Mouse (Mus musculus) liver, embryonic 11.5 days (tissue): ENCODE results near the gene Flywch1. TPM values are rescaled to one million over a fixed set of nuclear protein-coding genes. Genes with fewer than 3 reads are reported as not detected.
"Not testable (repeated sequence)": the region's sequence is repeated elsewhere in the genome, so short reads cannot be mapped to it uniquely, and the experiment has no call there.

ENCODE experiments used
- ATAC-seq: fragments of 200-750 bp; cut with Nextera tagmentation; replicated peaks from 2 replicates; pipeline ENCODE4 v1.8.0; 2017; ENCODE audit warnings: moderate number of reproducible peaks, mild to moderate bottlenecking, moderate TSS enrichment, moderate library complexity; ENCODE audit not compliant: low FRiP score
- DNase-seq: peaks from one replicate; pipeline ENCODE4 v3.0.0-alpha.2; 2017; ENCODE audit warnings: low spot score
- H3K27ac ChIP-seq: fragments of 300-500 bp; sonication (generic); 2 replicates; pipeline ENCODE4 v1.5.1; 2014; ENCODE audit warnings: mild to moderate bottlenecking, low read depth, low read length, control low read depth
- H3K27me3 ChIP-seq: fragments of 300-500 bp; sonication (generic); replicated peaks from 2 replicates; pipeline ENCODE4 v1.6.1; 2014; ENCODE audit warnings: low read length, mixed read lengths; ENCODE audit not compliant: control insufficient read depth, insufficient read depth
- H3K36me3 ChIP-seq: fragments of 300-500 bp; sonication (generic); 2 replicates; pipeline ENCODE4 v1.6.1; 2014; ENCODE audit warnings: mild to moderate bottlenecking, low read length, moderate library complexity, mixed read lengths; ENCODE audit not compliant: control insufficient read depth, insufficient read depth
- H3K4me1 ChIP-seq: fragments of 300-500 bp; sonication (generic); replicated peaks from 2 replicates; pipeline ENCODE4 v1.6.1; 2014; ENCODE audit warnings: low read length, mixed read lengths; ENCODE audit not compliant: control insufficient read depth, insufficient read depth
- H3K4me2 ChIP-seq: fragments of 300-500 bp; sonication (generic); 2 replicates; pipeline ENCODE4 v1.6.1; 2014; ENCODE audit warnings: mild to moderate bottlenecking, control low read depth, moderate library complexity
- H3K4me3 ChIP-seq: fragments of 300-500 bp; sonication (generic); 2 replicates; pipeline ENCODE4 v1.5.1; 2014; ENCODE audit warnings: low read depth, low read length, control low read depth
- H3K9ac ChIP-seq: fragments of 300-500 bp; sonication (generic); 2 replicates; pipeline ENCODE4 v1.6.1; 2014; ENCODE audit warnings: low read depth, low read length, control low read depth
- H3K9me3 ChIP-seq: fragments of 300-500 bp; sonication (generic); 2 replicates; pipeline ENCODE4 v1.6.1; 2016; ENCODE audit warnings: low read length, inconsistent platforms, mixed read lengths; ENCODE audit not compliant: control insufficient read depth
- WGBS: fragments of 180-500 bp; shearing (Covaris S2); extraction: QIAGEN DNeasy Blood & Tissue Kit; methylation state at CpG from one replicate; pipeline ENCODE4 v1.1.7; 2014; 5-methylcytosine and 5-hydroxymethylcytosine counted together
- polyA plus RNA-seq: library from polyadenylated mRNA; unstranded; fragments of >200 nt; fragmentation: Nextera tagmentation; extraction: Ambion mirVana; gene quantifications from 2 replicates; pipeline ENCODE4 v1.2.1, GENCODE M21; 2014

Gene Flywch1
- polyA plus RNA-seq, 1 experiment from 2014 or later: 39.1 TPM

DNA sequence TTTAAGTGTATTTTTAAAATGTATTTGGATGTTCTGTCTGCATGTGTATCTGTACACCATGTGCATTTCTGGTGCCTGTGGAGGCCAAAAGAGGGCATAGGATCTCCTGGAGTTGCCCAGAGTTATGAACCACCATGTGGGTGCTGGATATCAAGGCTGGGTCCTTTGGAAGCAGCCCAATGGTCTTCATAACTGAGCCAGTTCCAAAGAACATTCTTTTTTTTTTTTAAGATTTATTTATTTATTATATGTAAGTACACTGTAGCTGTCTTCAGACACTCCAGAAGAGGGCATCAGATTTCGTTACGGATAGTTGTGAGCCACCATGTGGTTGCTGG lies 786 bp upstream of the Flywch1 start:
- WGBS: 70% methylated on average over 2 of the region's 2 CpGs
- H3K36me3 ChIP-seq, H3K27me3 ChIP-seq, H3K9ac ChIP-seq, ATAC-seq, H3K27ac ChIP-seq, H3K9me3 ChIP-seq, H3K4me3 ChIP-seq, H3K4me1 ChIP-seq, DNase-seq, H3K4me2 ChIP-seq: not testable (repeated sequence)

DNA sequence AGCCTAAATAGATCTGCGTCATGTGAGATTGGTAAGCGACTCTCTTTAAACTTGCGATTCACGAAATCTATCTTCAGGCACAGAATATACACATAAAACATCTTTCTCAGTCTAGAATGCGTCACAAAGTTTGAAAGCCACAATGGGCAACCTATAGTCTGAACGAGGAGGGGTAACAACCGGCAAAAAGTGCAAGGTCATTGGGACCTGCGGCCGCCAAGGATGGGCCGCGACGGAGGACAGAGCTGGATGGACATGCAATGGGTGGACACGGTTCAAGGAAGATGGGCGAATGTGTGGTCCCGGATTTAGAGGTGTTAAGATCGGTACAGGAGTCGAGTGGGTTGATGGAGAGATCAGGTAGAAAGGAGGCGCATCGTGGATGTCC lies 512 bp downstream of the Flywch1 start:
- Histone ChIP-seq H3K9ac (peak overlapping the region; percentile 88), H3K4me3 (peak overlapping the region; percentile 90), H3K4me1 (peaks cover 9% of the 10 kb centered on the region), H3K9me3 (no peaks in the 10 kb centered on the region), H3K4me2 (peak overlapping the region; percentile 83), H3K36me3 (no peaks in the 10 kb centered on the region; the same call in 1 of the 2 replicates), H3K27ac (peak overlapping the region; percentile 57; the same call in 1 of the 2 replicates), H3K27me3 (no peaks in the 10 kb centered on the region)
- ATAC-seq (peak; percentile 21), DNase-seq (no peak)
- WGBS: 2% methylated on average over 19 of the region's 19 CpGs

DNA sequence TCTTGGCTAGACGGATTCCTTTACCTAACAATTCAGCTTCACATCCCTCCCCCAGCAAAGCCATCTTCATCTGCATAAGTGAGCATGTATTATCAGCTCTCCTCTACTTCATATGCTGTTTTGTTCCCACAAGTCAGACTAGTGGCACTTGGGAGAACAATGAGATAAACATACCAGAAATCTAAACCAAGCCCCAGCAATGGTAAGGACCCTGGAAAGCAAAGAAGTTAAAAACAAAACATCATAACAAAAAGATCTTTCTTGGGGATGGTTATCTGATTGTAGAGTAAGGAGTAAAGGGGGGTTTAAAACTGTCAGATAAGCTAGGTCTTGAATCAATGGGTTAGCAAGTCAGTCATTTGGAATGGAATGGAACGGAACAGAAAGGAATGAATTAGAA lies 909 bp downstream of the Flywch1 start:
- no peaks in the 10 kb centered on the region for H3K9me3 ChIP-seq
- H3K27me3 ChIP-seq: no peaks in the 10 kb centered on the region
- H3K4me3 ChIP-seq: peak overlapping the region; percentile 90
- no peaks in the 10 kb centered on the region; the same call in 1 of the 2 replicates for H3K36me3 ChIP-seq
- peaks cover 9% of the 10 kb centered on the region for H3K4me1 ChIP-seq
- DNase-seq (no peak), ATAC-seq (no peak)
- no peak overlapping the region for H3K27ac ChIP-seq
- peak overlapping the region; percentile 88 for H3K9ac ChIP-seq
- 18% methylated on average over 2 of the region's 2 CpGs for WGBS
- peak overlapping the region; percentile 83 for H3K4me2 ChIP-seq

DNA sequence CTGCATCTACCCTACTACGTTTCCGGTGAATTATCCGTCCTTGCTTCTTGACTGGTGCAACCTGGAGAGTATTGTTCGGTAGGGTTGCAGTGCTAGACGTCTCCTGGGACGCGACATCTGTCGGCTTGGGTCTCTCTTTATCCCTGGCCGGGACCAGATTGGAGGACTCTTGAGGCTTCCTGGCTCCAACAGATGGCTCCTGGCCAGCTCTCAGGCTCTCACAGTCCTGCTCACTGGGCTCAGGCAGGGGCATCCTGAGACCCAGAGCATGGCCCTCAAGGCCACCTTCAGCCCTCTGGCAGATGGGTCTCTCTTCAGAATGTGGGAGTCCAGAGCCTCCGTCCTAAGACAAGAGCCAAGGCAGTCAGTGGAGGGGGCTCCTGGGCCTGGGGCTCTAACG lies 8.4 kb downstream of the Flywch1 start:
- Histone ChIP-seq H3K4me2 (no peak overlapping the region), H3K4me3 (no peak overlapping the region), H3K27ac (no peak overlapping the region), H3K36me3 (peaks cover 11% of the 10 kb centered on the region; the same call in 1 of the 2 replicates), H3K9ac (no peak overlapping the region), H3K9me3 (no peaks in the 10 kb centered on the region), H3K27me3 (no peaks in the 10 kb centered on the region), H3K4me1 (no peaks in the 10 kb centered on the region)
- ATAC-seq (no peak), DNase-seq (no peak)
- WGBS: 92% methylated on average over 11 of the region's 11 CpGs

DNA sequence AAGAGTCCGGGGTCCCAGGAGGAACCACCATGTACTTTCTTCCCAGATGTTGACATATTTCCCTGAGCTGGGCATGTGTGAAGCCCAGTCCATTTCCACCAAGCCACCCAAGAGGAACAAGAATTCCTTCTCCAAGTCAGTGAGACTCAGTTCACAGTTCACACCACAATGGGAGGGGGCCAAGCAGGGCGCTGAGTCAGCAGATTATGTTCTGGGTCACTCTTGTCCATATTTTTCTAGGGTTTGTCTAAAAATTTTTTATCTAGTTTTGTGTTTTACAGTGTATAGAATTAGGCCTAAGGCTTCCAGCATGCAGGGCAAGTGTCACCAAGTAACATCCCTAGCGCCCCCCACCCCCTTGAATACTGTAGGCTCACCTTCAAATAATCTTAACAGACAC lies 10.2 kb downstream of the Flywch1 start:
- WGBS: 93% methylated on average over 3 of the region's 3 CpGs
- H3K9ac ChIP-seq: no peak overlapping the region
- H3K4me3 ChIP-seq: no peak overlapping the region
- no peaks in the 10 kb centered on the region for H3K4me1 ChIP-seq
- DNase-seq: no peak
- H3K4me2 ChIP-seq: no peak overlapping the region
- no peaks in the 10 kb centered on the region for H3K9me3 ChIP-seq
- peaks cover 19% of the 10 kb centered on the region; the same call in 1 of the 2 replicates for H3K36me3 ChIP-seq
- no peaks in the 10 kb centered on the region for H3K27me3 ChIP-seq
- no peak overlapping the region for H3K27ac ChIP-seq
- ATAC-seq: no peak

DNA sequence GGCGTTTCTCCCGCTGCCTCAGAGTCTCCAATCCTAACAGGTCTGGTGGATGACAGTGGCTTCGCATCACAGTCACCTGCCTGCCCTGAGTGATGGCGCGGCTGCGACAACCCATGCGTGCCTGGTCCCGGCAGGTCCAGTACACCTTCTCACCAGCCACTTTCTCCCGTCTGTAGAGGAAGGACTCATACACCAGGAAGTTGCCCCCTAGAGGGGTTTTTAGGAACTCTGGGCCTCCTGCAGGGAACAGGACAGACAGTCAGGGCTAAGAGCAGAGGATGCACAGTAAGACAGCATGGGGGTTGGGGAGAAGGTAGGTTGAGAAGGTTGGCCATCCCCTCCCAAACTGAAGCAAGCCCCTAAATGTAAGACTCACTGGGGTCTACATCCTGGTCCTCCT lies 11.2 kb downstream of the Flywch1 start:
- H3K4me1 ChIP-seq: no peaks in the 10 kb centered on the region
- no peak overlapping the region for H3K27ac ChIP-seq
- H3K4me2 ChIP-seq: no peak overlapping the region
- no peaks in the 10 kb centered on the region for H3K9me3 ChIP-seq
- H3K27me3 ChIP-seq: no peaks in the 10 kb centered on the region
- no peak for DNase-seq
- 90% methylated on average over 9 of the region's 9 CpGs for WGBS
- ATAC-seq: no peak
- peaks cover 21% of the 10 kb centered on the region; the same call in 1 of the 2 replicates for H3K36me3 ChIP-seq
- no peak overlapping the region for H3K9ac ChIP-seq
- no peak overlapping the region for H3K4me3 ChIP-seq

DNA sequence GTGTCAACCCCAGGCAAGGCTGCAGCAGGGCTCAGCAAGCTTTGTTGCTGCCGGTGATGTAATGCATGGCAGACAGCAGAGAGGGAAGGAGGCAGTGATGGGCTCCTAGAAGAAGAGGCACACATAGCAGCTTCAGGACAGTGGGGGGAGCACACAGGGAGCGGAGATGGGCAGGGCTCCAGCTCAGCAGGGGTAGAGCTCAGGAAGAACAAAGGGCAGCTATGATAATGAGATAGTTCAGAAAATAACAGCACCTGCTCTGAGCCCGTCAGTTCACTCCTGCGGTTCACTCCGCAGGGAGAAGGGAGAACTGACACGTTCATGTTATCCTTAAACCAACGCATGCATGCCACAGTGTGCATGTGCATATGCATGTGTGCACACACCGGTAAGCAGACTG lies 12.6 kb downstream of the Flywch1 start:
- 88% methylated on average over 8 of the region's 8 CpGs for WGBS
- H3K9me3 ChIP-seq: no peaks in the 10 kb centered on the region
- H3K27ac ChIP-seq: no peak overlapping the region
- H3K9ac ChIP-seq: no peak overlapping the region
- H3K4me3 ChIP-seq: no peak overlapping the region
- H3K27me3 ChIP-seq: no peaks in the 10 kb centered on the region
- H3K36me3 ChIP-seq: peaks cover 21% of the 10 kb centered on the region; the same call in 1 of the 2 replicates
- H3K4me1 ChIP-seq: no peaks in the 10 kb centered on the region
- DNase-seq (no peak), ATAC-seq (no peak)
- no peak overlapping the region for H3K4me2 ChIP-seq

DNA sequence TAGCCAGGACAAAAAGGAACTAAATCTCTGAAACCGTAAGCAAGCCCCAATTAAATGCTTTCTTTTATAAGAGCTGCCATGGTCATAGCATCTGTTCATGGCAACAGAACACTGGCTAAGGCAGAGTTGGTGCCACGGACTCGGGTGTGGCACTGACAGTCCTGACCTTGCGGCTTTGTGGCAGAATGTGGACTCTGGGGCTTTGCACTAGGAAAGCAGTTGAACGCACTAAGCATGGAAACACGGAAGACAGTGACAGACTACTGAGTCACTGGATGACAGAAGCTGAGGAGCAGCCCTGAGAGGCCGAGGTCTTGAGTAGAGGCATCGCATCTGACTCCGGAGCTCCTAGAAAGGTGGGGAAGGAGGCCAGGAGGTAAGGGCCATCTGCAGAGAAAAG lies 13.8 kb downstream of the Flywch1 start:
- DNase-seq (no peak), ATAC-seq (no peak)
- Histone ChIP-seq H3K27ac (no peak overlapping the region), H3K4me1 (no peaks in the 10 kb centered on the region), H3K9ac (no peak overlapping the region), H3K4me2 (no peak overlapping the region), H3K36me3 (peaks cover 28% of the 10 kb centered on the region), H3K27me3 (no peaks in the 10 kb centered on the region), H3K9me3 (no peaks in the 10 kb centered on the region), H3K4me3 (no peak overlapping the region)
- WGBS: 89% methylated on average over 9 of the region's 9 CpGs

DNA sequence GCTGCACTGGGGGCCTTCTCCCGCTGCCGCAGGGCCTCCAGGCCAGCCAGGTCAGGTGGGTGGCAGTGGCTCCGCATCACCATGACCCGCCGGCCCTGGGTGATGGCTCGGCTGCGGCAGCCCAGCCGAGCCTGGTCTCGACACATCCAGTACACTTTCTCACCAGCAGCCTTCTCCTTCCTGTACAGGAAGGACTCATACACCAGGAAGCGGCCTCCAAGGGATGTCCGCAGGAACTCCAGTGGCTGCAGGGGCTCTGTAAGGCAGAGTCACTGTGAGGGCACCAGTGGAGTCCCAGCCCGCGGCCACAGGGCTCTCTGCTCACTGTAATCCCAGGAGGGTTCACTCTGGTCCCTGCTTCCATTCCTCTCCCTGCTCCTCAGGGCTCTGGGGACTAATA lies 15.7 kb downstream of the Flywch1 start:
- Histone ChIP-seq H3K4me3 (no peak overlapping the region), H3K4me1 (no peaks in the 10 kb centered on the region), H3K4me2 (no peak overlapping the region), H3K27me3 (no peaks in the 10 kb centered on the region), H3K27ac (no peak overlapping the region), H3K9ac (no peak overlapping the region), H3K36me3 (peaks cover 32% of the 10 kb centered on the region), H3K9me3 (no peaks in the 10 kb centered on the region)
- 79% methylated on average over 13 of the region's 13 CpGs for WGBS
- no peak for ATAC-seq
- DNase-seq: no peak
